Mouse (Mus musculus) embryonic facial prominence, embryonic 13.5 days (tissue): ENCODE measurements around the gene Gmfg. TPM values are rescaled to one million over a fixed set of nuclear protein-coding genes. Genes with fewer than 3 reads are reported as not detected.

Experiments
- ATAC-seq: fragments of 200-750 bp; cut with Nextera tagmentation; 2 replicates; pipeline ENCODE4 v1.8.0; 2017; ENCODE audit warnings: low read depth; ENCODE audit not compliant: insufficient number of reproducible peaks, insufficient read depth, low FRiP score, low TSS enrichment
- H3K27ac ChIP-seq: fragments of 300-500 bp; sonication (generic); 2 replicates; pipeline ENCODE4 v1.5.1; 2015; ENCODE audit warnings: moderate library complexity, mild to moderate bottlenecking, inconsistent platforms
- H3K27me3 ChIP-seq: fragments of 300-500 bp; sonication (generic); 2 replicates; pipeline ENCODE4 v1.6.1; 2015; ENCODE audit warnings: mild to moderate bottlenecking, inconsistent platforms
- H3K36me3 ChIP-seq: fragments of 300-500 bp; sonication (generic); 2 replicates; pipeline ENCODE4 v1.6.1; 2015; ENCODE audit warnings: mild to moderate bottlenecking, inconsistent platforms
- H3K4me1 ChIP-seq: fragments of 300-500 bp; sonication (generic); 2 replicates; pipeline ENCODE4 v1.6.1; 2015; ENCODE audit warnings: inconsistent platforms
- H3K4me2 ChIP-seq: fragments of 300-500 bp; sonication (generic); 2 replicates; pipeline ENCODE4 v1.6.1; 2015; ENCODE audit warnings: moderate library complexity, mild to moderate bottlenecking, inconsistent platforms
- H3K4me3 ChIP-seq: fragments of 300-500 bp; sonication (generic); 2 replicates; pipeline ENCODE4 v1.5.1; 2015; ENCODE audit warnings: mild to moderate bottlenecking, inconsistent platforms
- H3K9ac ChIP-seq: fragments of 300-500 bp; sonication (generic); 2 replicates; pipeline ENCODE4 v1.6.1; 2015; ENCODE audit warnings: mild to moderate bottlenecking, inconsistent platforms
- H3K9me3 ChIP-seq: fragments of 300-500 bp; sonication (generic); 2 replicates; pipeline ENCODE4 v1.6.1; 2016; ENCODE audit warnings: inconsistent platforms
- WGBS: fragments of 180-500 bp; shearing (Covaris S2); methylation state at CpG from one replicate; pipeline ENCODE4 v1.1.7; 2015; ENCODE audit warnings: mixed read lengths; 5-methylcytosine and 5-hydroxymethylcytosine counted together
- polyA plus RNA-seq: library from polyadenylated mRNA; unstranded; fragments of >200 nt; fragmentation: Nextera tagmentation; extraction: Ambion mirVana; gene quantifications from 2 replicates; pipeline ENCODE4 v1.2.1, GENCODE M21; 2015

Gmfg gene
- polyA plus RNA-seq, 1 experiment from 2014 or later: 9.9 TPM

- no peak for ATAC-seq
- Histone ChIP-seq H3K27ac (no peak overlapping the region), H3K4me2 (no peak overlapping the region), H3K9me3 (no peaks in the 10 kb centered on the region), H3K4me3 (no peak overlapping the region), H3K9ac (no peak overlapping the region), H3K27me3 (peaks cover 12% of the 10 kb centered on the region), H3K4me1 (peaks cover 8% of the 10 kb centered on the region; the same call in 1 of the 2 replicates), H3K36me3 (no peaks in the 10 kb centered on the region)
- 76% methylated on average over 8 of the region's 8 CpGs for WGBS
These were observed 55.1 kb downstream of the Gmfg start for GRCm38 (mm10) chr7:28492310-28492709.

DNA sequence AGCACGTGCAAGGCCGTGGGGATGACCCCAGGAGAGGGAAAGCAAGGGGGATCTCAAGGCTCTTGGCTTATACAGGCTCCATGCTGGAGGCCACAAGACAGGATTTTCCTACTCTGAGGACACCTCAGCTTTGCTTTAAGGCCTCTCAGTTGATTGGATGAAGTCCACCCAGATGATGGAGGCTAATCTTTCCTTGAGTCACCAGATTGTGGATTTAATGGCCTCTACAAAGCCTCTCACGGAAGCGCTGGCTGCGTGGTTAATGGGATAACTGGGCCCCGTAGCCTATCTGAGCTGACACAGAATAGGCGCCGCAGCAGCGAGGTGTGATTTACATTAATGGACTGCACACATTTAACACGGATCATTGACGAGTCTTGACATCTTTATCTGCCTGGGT, 58.2 kb downstream of the Gmfg start:
- Histone ChIP-seq H3K9ac (no peak overlapping the region), H3K9me3 (no peaks in the 10 kb centered on the region), H3K27me3 (no peaks in the 10 kb centered on the region), H3K36me3 (no peaks in the 10 kb centered on the region), H3K4me3 (no peak overlapping the region), H3K4me2 (no peak overlapping the region), H3K27ac (no peak overlapping the region), H3K4me1 (no peaks in the 10 kb centered on the region)
- ATAC-seq: no peak
- WGBS: 83% methylated on average over 11 of the region's 11 CpGs

Other genes starting within 250 kb of the Gmfg start
- gene Eid2, start 169.6 kb upstream of the Gmfg start, polyA plus RNA-seq: 3.6 TPM in 2 replicates
- 19.7 TPM in 2 replicates for gene Eid2b, start 159.7 kb upstream of the Gmfg start, polyA plus RNA-seq
- gene Selenov, start 146.3 kb upstream of the Gmfg start, polyA plus RNA-seq: 0.17 TPM in 1 of 2 replicates, not detected in the other
- 1.0 and 1.2 TPM in 2 replicates for gene Dll3, start 135.2 kb upstream of the Gmfg start, polyA plus RNA-seq
- 133 and 134 TPM in 2 replicates for gene Timm50, start 125.4 kb upstream of the Gmfg start, polyA plus RNA-seq
- 88.3 and 93.4 TPM in 2 replicates for gene Supt5, start 98.7 kb upstream of the Gmfg start, polyA plus RNA-seq
- 1,032 and 1,091 TPM in 2 replicates for gene Rps16, start 86.8 kb upstream of the Gmfg start, polyA plus RNA-seq
- 102 and 109 TPM in 2 replicates for gene Plekhg2, start 64.8 kb upstream of the Gmfg start, polyA plus RNA-seq
- 9.7 and 11.0 TPM in 2 replicates for gene Zfp36, start 57.2 kb upstream of the Gmfg start, polyA plus RNA-seq
- gene Med29, start 44.7 kb upstream of the Gmfg start, polyA plus RNA-seq: 40.5 and 53.5 TPM in 2 replicates
- 80.5 and 89.6 TPM in 2 replicates for gene Paf1, start 44.5 kb upstream of the Gmfg start, polyA plus RNA-seq
- 5.3 and 7.6 TPM in 2 replicates for gene Lrfn1, start 14.5 kb downstream of the Gmfg start, polyA plus RNA-seq
- not detected in 2 replicates for gene Ifnl2, start 73.0 kb downstream of the Gmfg start, polyA plus RNA-seq
- not detected in 2 replicates for gene Ifnl3, start 85.4 kb downstream of the Gmfg start, polyA plus RNA-seq
- not detected in 2 replicates for gene Sycn, start 103.4 kb downstream of the Gmfg start, polyA plus RNA-seq
- 0.18 TPM in 1 of 2 replicates, not detected in the other for gene Nccrp1, start 109.8 kb downstream of the Gmfg start, polyA plus RNA-seq
- gene Samd4b, start 160.7 kb downstream of the Gmfg start, polyA plus RNA-seq: 32.8 and 33.3 TPM in 2 replicates
- gene Pak4, start 160.7 kb downstream of the Gmfg start, polyA plus RNA-seq: 35.8 and 36.0 TPM in 2 replicates
- 0.23 TPM in 1 of 2 replicates, not detected in the other for gene Acp7, start 193.9 kb downstream of the Gmfg start, polyA plus RNA-seq